ENCODE assay signal across 31 mouse cellular contexts in genomic region chr13:30115792-30116191, GRCm38 (mm10). TPM values are rescaled to one million over a fixed set of nuclear protein-coding genes. Genes with fewer than 3 reads are reported as not detected.
DNase-seq lines count a peak whose midpoint lies in the region; ATAC-seq and TF ChIP-seq lines count a peak whose summit lies in the region.
"Had no signal": no experiment of that assay in that cellular context is flagged by ENCODE, and none has a peak within 500 bp of the region (broad histone marks: within the 10 kb centered on the region; RNA-seq: fewer than 3 reads in every experiment).

No protein-coding gene starts in this region.

- ATAC-seq in Patski, result no peak
- no peak for ATAC-seq in stomach, postnatal 0 days (ENCODE audit: low FRiP score, low TSS enrichment)
- ATAC-seq: CD4-positive, CD25-positive, alpha-beta regulatory T cell, adult 4 months; forebrain, embryonic 13.5 days; forebrain, embryonic 16.5 days had no signal

- no peak for TF ChIP-seq EP300 in ES-Bruce4 (IDR thresholded peaks at IDR 0.05; ENCODE audit: insufficient read depth, low read depth, low read length)
- TF ChIP-seq EP300 in stomach, postnatal 0 days (optimal IDR thresholded peaks at IDR 0.05), result no peak

- H3K27ac ChIP-seq in layer of hippocampus, adult 2 months, result no peak overlapping the region
- no peak overlapping the region for H3K27ac ChIP-seq in ES-Bruce4 (ENCODE audit: insufficient read depth, low read length)
- H3K27ac ChIP-seq in stomach, postnatal 0 days (replicated peaks), result no peak overlapping the region
- H3K27ac ChIP-seq: embryonic facial prominence, embryonic 10.5 days; embryonic facial prominence, embryonic 13.5 days; forebrain, embryonic 10.5 days; forebrain, embryonic 13.5 days; gastrocnemius, adult 2 months; heart, adult 2 months; heart, embryonic 10.5 days; heart, embryonic 13.5 days; hindbrain, embryonic 12.5 days; hindbrain, embryonic 15.5 days had no signal

- CTCF ChIA-PET in Patski (lab: Charles Lee), result no interaction called here

- DNase-seq in layer of hippocampus, adult 2 months (ENCODE audit: low spot score in 2 of 2), result no peak
- no peak for DNase-seq in layer of hippocampus, postnatal 14 days (ENCODE audit: low spot score in 2 of 2)
- no peak for DNase-seq in Patski (ENCODE audit: low read depth, low spot score)
- no peak for DNase-seq in stomach, postnatal 0 days (ENCODE audit: low spot score)
- DNase-seq in right cerebral cortex, adult 2 months (ENCODE audit: low spot score in 2 of 2), result no peak
- no peak for DNase-seq in right cerebral cortex, postnatal 25 days
- DNase-seq: adrenal gland, adult 2 months; adrenal gland, postnatal 14 days; cerebellum, adult 11 months; cerebellum, adult 2 months; cerebellum, adult 9-11 months; cerebellum, postnatal 25 days; embryo, embryonic 11 days; gastrocnemius, adult 2 months; gastrocnemius, postnatal 25 days; heart, adult 2 months; heart, postnatal 14 days; kidney, adult 18-20 months had no signal

- H3K4me1 ChIP-seq in ES-Bruce4 (ENCODE audit: control insufficient read depth, insufficient read depth, low read length), result no peaks in the 10 kb centered on the region
- H3K4me1 ChIP-seq in stomach, postnatal 0 days (replicated peaks; ENCODE audit: control insufficient read depth, insufficient read depth), result no peaks in the 10 kb centered on the region
- H3K4me1 ChIP-seq: embryonic facial prominence, embryonic 10.5 days; embryonic facial prominence, embryonic 13.5 days; forebrain, embryonic 10.5 days; forebrain, embryonic 13.5 days; heart, embryonic 10.5 days; heart, embryonic 13.5 days; hindbrain, embryonic 12.5 days; hindbrain, embryonic 15.5 days had no signal

- TF ChIP-seq CTCF in layer of hippocampus, adult 2 months (conservative IDR thresholded peaks at IDR 0.05), result 0 out of 2 replicates have a peak, but pooled peaks have one; percentile 7
- TF ChIP-seq CTCF in ES-Bruce4 (IDR thresholded peaks at IDR 0.05; ENCODE audit: low read depth, low read length) (peak; percentile 15), Patski (IDR thresholded peaks at IDR 0.05) (peak; percentile 46)
- TF ChIP-seq CTCF in stomach, postnatal 0 days (IDR thresholded peaks at IDR 0.05; ENCODE audit: low read depth), result peak; percentile 20; the same call in 1 of the 2 replicates

- H3K4me3 ChIP-seq in layer of hippocampus, adult 2 months, result no peak overlapping the region
- no peak overlapping the region for H3K4me3 ChIP-seq in ES-Bruce4 (ENCODE audit: low read depth, low read length)
- no peak overlapping the region for H3K4me3 ChIP-seq in stomach, postnatal 0 days (ENCODE audit: low read depth, low read length)
- H3K4me3 ChIP-seq: embryonic facial prominence, embryonic 10.5 days; embryonic facial prominence, embryonic 13.5 days; erythroblast, embryonic 14.5 days; forebrain, embryonic 10.5 days; forebrain, embryonic 13.5 days; gastrocnemius, adult 2 months; heart, adult 2 months; heart, embryonic 10.5 days; heart, embryonic 13.5 days; hindbrain, embryonic 12.5 days; hindbrain, embryonic 15.5 days had no signal

- no peak overlapping the region for H3K9ac ChIP-seq in ES-Bruce4 (ENCODE audit: low read depth, poor library complexity, severe bottlenecking)
- no peak overlapping the region for H3K9ac ChIP-seq in stomach, postnatal 0 days (ENCODE audit: low read length)
- H3K9ac ChIP-seq: embryonic facial prominence, embryonic 13.5 days; forebrain, embryonic 13.5 days; heart, embryonic 13.5 days; hindbrain, embryonic 12.5 days; hindbrain, embryonic 15.5 days had no signal

- 86% methylated on average over 5 of the region's 5 CpGs for WGBS in stomach, postnatal 0 days

- POLR2A ChIA-PET in Patski (lab: Charles Lee), result no interaction called here

- TF ChIP-seq POLR2A in ES-Bruce4 (IDR thresholded peaks at IDR 0.05; ENCODE audit: insufficient read depth, low read length), result no peak

- H3K27me3 ChIP-seq in ES-Bruce4 (ENCODE audit: control insufficient read depth, insufficient read depth, low read length, poor library complexity, severe bottlenecking) (no peaks in the 10 kb centered on the region), Patski (no peaks in the 10 kb centered on the region)
- H3K27me3 ChIP-seq in stomach, postnatal 0 days (ENCODE audit: control insufficient read depth, insufficient read depth, low read length), result no peaks in the 10 kb centered on the region
- H3K27me3 ChIP-seq: embryonic facial prominence, embryonic 13.5 days; forebrain, embryonic 13.5 days; heart, embryonic 13.5 days; hindbrain, embryonic 12.5 days; hindbrain, embryonic 15.5 days had no signal

- H3K36me3 ChIP-seq in ES-Bruce4 (ENCODE audit: control insufficient read depth, insufficient read depth, low read length, poor library complexity, severe bottlenecking), result no peaks in the 10 kb centered on the region
- H3K36me3 ChIP-seq in stomach, postnatal 0 days (ENCODE audit: control insufficient read depth, insufficient read depth, low read length), result no peaks in the 10 kb centered on the region
- H3K36me3 ChIP-seq: embryonic facial prominence, embryonic 10.5 days; embryonic facial prominence, embryonic 13.5 days; forebrain, embryonic 10.5 days; G1E; heart, embryonic 10.5 days; heart, embryonic 13.5 days; hindbrain, embryonic 12.5 days; hindbrain, embryonic 15.5 days had no signal

- H3K9me3 ChIP-seq in ES-Bruce4 (replicated peaks; ENCODE audit: control insufficient read depth, insufficient read depth, low read length, poor library complexity, severe bottlenecking), result no peaks in the 10 kb centered on the region
- no peaks in the 10 kb centered on the region for H3K9me3 ChIP-seq in stomach, postnatal 0 days (ENCODE audit: control insufficient read depth, low read length)
- H3K9me3 ChIP-seq: embryonic facial prominence, embryonic 10.5 days; embryonic facial prominence, embryonic 13.5 days; forebrain, embryonic 10.5 days; forebrain, embryonic 13.5 days; G1E; heart, embryonic 10.5 days; hindbrain, embryonic 12.5 days; hindbrain, embryonic 15.5 days had no signal

- no peak overlapping the region for H3K4me2 ChIP-seq in stomach, postnatal 0 days (replicated peaks; ENCODE audit: low read depth)
- H3K4me2 ChIP-seq: embryonic facial prominence, embryonic 13.5 days; forebrain, embryonic 13.5 days; heart, embryonic 13.5 days; hindbrain, embryonic 12.5 days; hindbrain, embryonic 15.5 days had no signal

- in situ Hi-C loops in Patski (cut with MboI; ENCODE audit: low pct_unique_long_range_greater_than_20kb), result no loop called here

RNA-seq across cellular contexts. Expression of gene Mboat1, which starts 20.5 kb away (rescaled TPM):
- 1 to 10 TPM; 1.5 to 2.2 TPM for total RNA-seq in layer of hippocampus, adult 2 months (2021)
- 1 to 10 TPM; 1.1 to 1.3 TPM for total RNA-seq in layer of hippocampus, postnatal 14 days (2021)
- polyA plus RNA-seq in ES-Bruce4 (2011; ENCODE audit: insufficient read depth, insufficient read length, low read depth, missing spikeins) (5.0 and 6.2 TPM in 2 replicates), Patski (2021) (18.3 TPM)
- polyA plus RNA-seq in stomach, postnatal 0 days (2015; fragmentation: Nextera tagmentation; extraction: Ambion mirVana), result 98.7 and 104 TPM in 2 replicates
- polyA plus RNA-seq: erythroblast, embryonic 14.5 days; G1E had no signal
